Mouse (Mus musculus) cerebellum, adult 2 months (tissue): ENCODE measurements at regions not wholly inside any gene's neighbourhood (a gene's known extent, or its start where the extent isn't known, plus 50 kb on each side); places are given as distances from the start of the nearest gene placed in this dataset.

Experiments used
- DNase-seq, 2 experiments: peaks; one replicate each; pipeline ENCODE4 v3.0.0; 2021
- H3K27ac ChIP-seq: fragments of 200-500 bp; 2 replicates; pipeline ENCODE4 v1.5.1; 2012; ENCODE audit warnings: low read length, control low read depth, inconsistent platforms; ENCODE audit not compliant: insufficient read depth
- H3K27me3 ChIP-seq: fragments of 200-500 bp; 2 replicates; pipeline ENCODE4 v1.6.1; 2012; ENCODE audit warnings: inconsistent platforms, mild to moderate bottlenecking, low read length, moderate library complexity; ENCODE audit not compliant: control insufficient read depth, insufficient read depth
- H3K4me1 ChIP-seq: fragments of 200-500 bp; 2 replicates; pipeline ENCODE4 v1.6.1; 2011; ENCODE audit warnings: low read length; ENCODE audit not compliant: control insufficient read depth, insufficient read depth
- H3K4me3 ChIP-seq: fragments of 200-500 bp; replicated peaks from 2 replicates; pipeline ENCODE3; 2011; ENCODE audit warnings: mild to moderate bottlenecking, low read depth, low read length, control low read depth; ENCODE audit not compliant: insufficient read depth
- CTCF ChIP-seq: fragments of 200-500 bp; IDR thresholded peaks from 2 replicates; pipeline ENCODE4 v1.5.1; 2011; ENCODE audit warnings: low read depth, mild to moderate bottlenecking, control low read depth, low read length, moderate library complexity, borderline replicate concordance; ENCODE audit not compliant: insufficient read depth
- POLR2A ChIP-seq: fragments of 200-500 bp; IDR thresholded peaks from 2 replicates; pipeline ENCODE4 v1.6.1; 2011; ENCODE audit warnings: low read length, control low read depth, borderline replicate concordance; ENCODE audit not compliant: insufficient read depth
- WGBS: fragments of 180-500 bp; shearing (Covaris S2); methylation state at CpG from one replicate; pipeline ENCODE4 v1.1.7; 2018; 5-methylcytosine and 5-hydroxymethylcytosine counted together

DNA sequence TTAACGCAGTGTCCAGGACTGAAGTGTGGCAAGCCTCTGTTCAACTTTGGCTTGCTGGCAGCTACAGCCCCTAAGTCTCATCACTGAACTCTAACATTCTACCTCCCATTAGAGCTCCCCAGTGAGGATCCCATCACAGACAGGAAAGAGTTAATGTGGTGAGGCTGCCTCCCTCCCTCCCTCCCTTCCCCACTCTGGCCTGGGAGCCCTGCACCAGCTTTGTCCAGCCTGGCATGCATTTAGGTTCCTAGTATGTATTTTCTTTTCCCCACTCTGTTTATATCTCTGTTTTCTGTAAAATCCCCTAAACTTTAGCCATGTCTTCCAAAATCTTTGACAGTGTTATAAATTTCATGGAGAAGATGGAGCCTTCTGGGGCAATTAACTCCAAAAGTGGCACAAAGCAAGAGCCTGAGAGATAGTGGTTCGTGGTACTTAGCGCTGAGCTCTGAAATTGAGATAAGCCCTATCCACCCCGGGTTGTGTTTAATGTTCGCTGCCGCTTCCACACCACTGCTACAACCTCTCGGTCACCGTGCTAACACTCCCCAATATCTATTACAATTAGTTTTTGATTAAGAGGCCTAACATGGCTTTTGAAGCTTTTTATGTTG lies 130.1 kb upstream of the Nr2f2 start:
- DNase-seq, result no peak
- Histone ChIP-seq H3K4me3 (no peak overlapping the region), H3K4me1 (no peaks in the 10 kb centered on the region; the same call in 1 of the 2 replicates), H3K27me3 (no peaks in the 10 kb centered on the region), H3K27ac (no peak overlapping the region)
- WGBS, result 75% methylated on average over 8 of the region's 8 CpGs
- no peak for TF ChIP-seq POLR2A
- no peak for TF ChIP-seq CTCF

DNA sequence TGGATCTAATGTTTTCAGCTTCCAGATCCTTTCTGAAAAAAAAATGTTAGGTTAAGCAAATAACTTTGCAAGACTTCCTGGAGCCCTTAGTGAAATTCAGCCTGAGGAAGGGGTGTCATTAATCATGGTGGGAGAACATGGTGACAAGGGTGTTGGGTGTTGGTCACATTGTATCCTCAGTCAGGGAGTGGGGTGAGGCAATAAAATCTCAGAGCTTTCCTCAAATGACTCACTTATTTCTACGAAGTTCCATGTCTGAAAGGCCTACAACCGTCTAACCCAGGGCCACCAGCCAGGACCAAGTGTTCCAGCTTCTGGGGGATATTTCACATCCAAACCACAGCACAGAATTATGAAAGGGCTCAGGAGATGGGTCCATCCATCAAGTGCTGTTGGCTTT lies 117.7 kb upstream of the Nr2f2 start:
- Histone ChIP-seq H3K4me3 (no peak overlapping the region), H3K27me3 (no peaks in the 10 kb centered on the region), H3K4me1 (no peaks in the 10 kb centered on the region), H3K27ac (no peak overlapping the region)
- TF ChIP-seq CTCF (no peak), POLR2A (no peak)
- 96% methylated on average over 2 of the region's 2 CpGs for WGBS
- no peak for DNase-seq

GRCm38 (mm10) chr7:70483536-70483935 lies 117.0 kb upstream of the Nr2f2 start:
- Histone ChIP-seq H3K4me1 (no peaks in the 10 kb centered on the region), H3K27me3 (no peaks in the 10 kb centered on the region), H3K27ac (no peak overlapping the region), H3K4me3 (no peak overlapping the region)
- 90% methylated on average over 3 of the region's 3 CpGs for WGBS
- TF ChIP-seq CTCF (no peak), POLR2A (no peak)
- DNase-seq, result no peak

GRCm38 (mm10) chr7:70481880-70482279 lies 115.3 kb upstream of the Nr2f2 start:
- no peak overlapping the region for H3K4me3 ChIP-seq
- 92% methylated on average over 10 of the region's 10 CpGs for WGBS
- no peak for DNase-seq
- no peaks in the 10 kb centered on the region for H3K27me3 ChIP-seq
- H3K4me1 ChIP-seq, result no peaks in the 10 kb centered on the region
- no peak for TF ChIP-seq CTCF
- no peak for TF ChIP-seq POLR2A
- H3K27ac ChIP-seq, result no peak overlapping the region

DNA sequence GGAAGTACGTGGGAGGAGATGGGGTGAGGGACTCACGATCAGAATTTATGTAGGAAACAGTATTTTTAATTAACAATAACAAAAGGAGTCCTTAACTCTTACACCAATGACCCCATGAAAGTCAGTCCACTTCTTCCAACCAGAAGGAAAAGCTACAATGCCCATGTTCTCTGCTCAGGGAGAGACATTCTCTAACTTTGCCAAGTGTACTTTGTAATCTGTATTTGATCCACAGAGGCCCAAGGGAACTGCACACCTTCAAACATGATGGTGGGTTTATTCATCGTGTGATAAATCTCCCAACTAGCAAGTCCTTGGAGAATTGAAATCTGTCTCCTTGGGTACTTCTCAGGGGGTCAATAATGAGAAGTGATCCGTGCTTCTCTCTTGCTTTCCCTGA lies 106.3 kb upstream of the Nr2f2 start:
- 77% methylated on average over 4 of the region's 4 CpGs for WGBS
- Histone ChIP-seq H3K4me1 (no peaks in the 10 kb centered on the region), H3K4me3 (no peak overlapping the region), H3K27me3 (no peaks in the 10 kb centered on the region; the same call in 1 of the 2 replicates), H3K27ac (no peak overlapping the region)
- TF ChIP-seq CTCF (no peak), POLR2A (no peak)
- DNase-seq, result no peak

DNA sequence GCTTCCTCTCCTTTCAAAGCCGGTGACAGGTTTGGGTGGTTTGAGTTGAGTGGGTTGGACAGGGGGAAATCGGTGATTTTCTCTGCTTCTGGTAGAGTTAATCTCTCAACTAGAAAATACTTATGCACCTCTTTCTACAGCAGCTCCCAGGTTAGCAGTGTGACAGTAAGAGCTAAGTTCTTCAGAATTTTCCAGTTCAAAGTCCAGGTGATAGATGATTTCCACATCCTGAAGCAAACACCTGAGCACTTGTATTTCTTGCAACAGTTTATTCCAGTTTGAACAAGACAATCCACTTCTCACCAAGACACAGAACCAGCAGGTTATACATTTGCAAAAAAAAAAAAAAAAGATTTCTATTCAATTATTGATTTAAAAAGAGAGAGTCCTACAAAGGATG lies 104.0 kb upstream of the Nr2f2 start:
- Histone ChIP-seq H3K27me3 (no peaks in the 10 kb centered on the region; the same call in 1 of the 2 replicates), H3K4me3 (no peak overlapping the region), H3K4me1 (no peaks in the 10 kb centered on the region), H3K27ac (no peak overlapping the region)
- 86% methylated on average over 2 of the region's 2 CpGs for WGBS
- no peak for TF ChIP-seq POLR2A
- TF ChIP-seq CTCF, result no peak
- no peak for DNase-seq

GRCm38 (mm10) chr7:70462131-70462530 lies 95.6 kb upstream of the Nr2f2 start:
- Histone ChIP-seq H3K27ac (no peak overlapping the region), H3K27me3 (no peaks in the 10 kb centered on the region), H3K4me3 (no peak overlapping the region), H3K4me1 (no peaks in the 10 kb centered on the region; the same call in 1 of the 2 replicates)
- 91% methylated on average over 4 of the region's 4 CpGs for WGBS
- no peak for TF ChIP-seq POLR2A
- TF ChIP-seq CTCF, result no peak
- no peak for DNase-seq

DNA sequence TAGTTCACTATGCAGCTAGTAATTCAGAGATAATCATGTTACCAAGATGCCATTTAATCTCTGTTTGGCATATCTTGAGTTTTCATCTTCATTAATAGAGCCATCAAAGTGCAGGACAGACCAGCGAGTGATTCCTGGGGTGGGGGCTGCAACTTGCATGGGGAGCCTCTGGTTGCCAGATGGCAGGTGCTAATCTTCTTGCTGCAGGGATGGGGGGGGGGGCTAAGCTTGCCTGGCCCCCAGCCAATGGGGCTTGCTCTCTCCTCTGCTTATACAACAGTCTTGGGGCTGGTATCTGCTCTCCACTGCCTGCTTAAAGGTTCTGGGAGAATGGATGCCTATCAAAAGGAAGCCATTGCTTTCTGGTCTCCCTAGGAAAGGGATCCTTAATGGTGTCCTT lies 88.0 kb upstream of the Nr2f2 start:
- TF ChIP-seq POLR2A, result no peak
- TF ChIP-seq CTCF, result no peak
- H3K27me3 ChIP-seq, result no peaks in the 10 kb centered on the region; the same call in 1 of the 2 replicates
- no peak for DNase-seq
- WGBS, result 16% methylated on average over 1 of the region's 1 CpGs
- H3K4me1 ChIP-seq, result no peaks in the 10 kb centered on the region
- no peak overlapping the region for H3K4me3 ChIP-seq
- H3K27ac ChIP-seq, result no peak overlapping the region

- DNase-seq, result no peak
- Histone ChIP-seq H3K27ac (no peak overlapping the region), H3K4me3 (no peak overlapping the region), H3K4me1 (no peaks in the 10 kb centered on the region), H3K27me3 (no peaks in the 10 kb centered on the region; the same call in 1 of the 2 replicates)
- TF ChIP-seq CTCF (no peak), POLR2A (no peak)
- WGBS, result 35% methylated on average over 4 of the region's 4 CpGs
Observed at GRCm38 (mm10) chr7:70452816-70453215, 86.3 kb upstream of the Nr2f2 start.
